Mouse (Mus musculus): ENCODE data around the gene Kank4. TPM values are rescaled to one million over a fixed set of nuclear protein-coding genes. Genes with fewer than 3 reads are reported as not detected.

Kank4 gene
- total and polyA plus RNA-seq, 3 experiments, result not detected

DNA sequence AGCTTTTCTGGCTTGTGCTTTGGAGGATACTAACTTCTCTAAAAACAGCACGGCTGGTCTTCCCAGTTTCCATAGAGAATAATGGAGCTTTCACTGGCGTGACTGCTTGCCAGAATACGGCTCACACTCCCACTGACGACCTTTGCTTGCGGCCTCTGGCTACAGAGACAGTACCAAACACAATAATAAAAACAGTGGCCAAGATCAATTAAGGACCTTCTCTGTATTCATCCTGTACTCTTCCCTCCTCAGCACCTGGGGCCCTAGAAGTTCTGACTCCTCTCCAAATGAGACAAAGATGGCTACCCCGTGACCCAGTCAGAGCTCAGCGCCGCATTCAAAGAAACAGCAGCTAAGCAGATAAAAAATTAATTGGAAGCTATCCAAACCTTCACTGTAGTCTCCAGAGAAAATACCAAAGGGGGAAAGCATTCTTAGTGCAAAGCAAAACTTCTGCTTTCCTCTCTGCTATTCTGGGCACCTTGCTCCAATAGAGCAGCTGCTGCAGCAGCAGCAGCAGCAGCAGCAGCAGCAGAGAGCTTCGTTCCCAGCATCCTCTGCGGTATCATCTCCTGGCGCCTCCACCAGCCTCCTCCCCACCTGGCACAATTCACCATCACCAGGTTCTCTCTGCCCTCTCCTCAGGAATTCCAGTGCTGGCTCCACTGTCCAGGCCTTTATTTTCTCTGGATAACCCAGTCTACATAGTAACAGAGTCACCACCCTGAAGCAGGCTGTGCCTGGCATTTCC, 20.6 kb downstream of the Kank4 start:
- Histone ChIP-seq H3K4me3 (ENCODE audit: control insufficient read depth in 1 of 2, insufficient read depth in 1 of 2, low read depth in 2 of 2, low read length in 2 of 2) (no peak overlapping the region), H3K4me1 (ENCODE audit: control insufficient read depth in 1 of 2, insufficient read depth in 2 of 2, low read length in 2 of 2) (no peaks in the 10 kb centered on the region), H3K9ac (ENCODE audit: control insufficient read depth, low read depth, low read length, poor library complexity, severe bottlenecking) (no peak overlapping the region), H3K36me3 (ENCODE audit: control insufficient read depth in 1 of 2, insufficient read depth in 2 of 2, low read length in 2 of 2) (no peaks in the 10 kb centered on the region), H3K27ac (ENCODE audit: control insufficient read depth, low read depth, low read length) (no peak overlapping the region), H3K9me3 (replicated peaks; ENCODE audit: insufficient read depth, low read length) (no peaks in the 10 kb centered on the region), H3K79me2 (ENCODE audit: control insufficient read depth, insufficient read depth, low read length, poor library complexity) (no peaks in the 10 kb centered on the region), H3K27me3 (ENCODE audit: control insufficient read depth in 1 of 2, insufficient read depth in 2 of 2, low read length in 2 of 2) (no peaks in the 10 kb centered on the region)
- no peak for TF ChIP-seq SMC3 (IDR thresholded peaks at IDR 0.05; ENCODE audit: low read depth, low read length)
- TF ChIP-seq ZC3H11A (IDR thresholded peaks at IDR 0.05; ENCODE audit: low read depth, low read length), result no peak
- TF ChIP-seq JUND (IDR thresholded peaks at IDR 0.05; ENCODE audit: low read depth, low read length), result no peak
- TF ChIP-seq BHLHE40 (IDR thresholded peaks at IDR 0.05; ENCODE audit: borderline replicate concordance, low read depth, low read length), result no peak
- no peak for TF ChIP-seq E2F4 (IDR thresholded peaks at IDR 0.05; ENCODE audit: borderline replicate concordance, low read depth, low read length)
- TF ChIP-seq HCFC1 (IDR thresholded peaks at IDR 0.05; ENCODE audit: low read depth, low read length), result no peak
- no peak for DNase-seq (ENCODE audit: low read depth, low spot score)

DNA sequence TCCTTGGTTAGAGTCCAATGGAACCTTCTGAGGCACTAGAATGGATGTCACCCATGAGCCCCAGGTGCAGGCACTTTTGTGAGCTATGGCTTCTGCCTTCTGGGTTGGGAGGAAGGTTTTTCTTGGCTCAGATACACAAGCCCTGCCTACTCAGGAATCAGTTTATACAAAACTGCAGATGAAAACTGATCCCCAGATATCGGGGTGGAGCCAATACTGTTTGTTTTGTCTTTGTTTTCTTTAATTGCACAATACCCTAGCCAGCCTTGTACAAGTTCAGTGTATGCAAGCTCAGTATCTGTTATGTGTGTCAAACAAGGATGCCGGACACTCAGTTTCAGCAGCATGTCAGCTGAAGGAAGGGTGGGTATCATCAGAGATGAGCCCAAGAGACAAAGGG, 22.1 kb downstream of the Kank4 start:
- TF ChIP-seq HCFC1 (IDR thresholded peaks at IDR 0.05; ENCODE audit: low read depth, low read length) (no peak), POLR2AphosphoS2 (IDR thresholded peaks at IDR 0.05; ENCODE audit: low read length) (no peak), SMC3 (IDR thresholded peaks at IDR 0.05; ENCODE audit: low read depth, low read length) (no peak), RCOR1 (IDR thresholded peaks at IDR 0.05; ENCODE audit: low read depth, low read length) (no peak), GATA1 (IDR thresholded peaks at IDR 0.05; ENCODE audit: low read depth, low read length) (no peak), TBP (IDR thresholded peaks at IDR 0.05; ENCODE audit: low read depth, low read length) (no peak), CHD1 (IDR thresholded peaks at IDR 0.05; ENCODE audit: low read depth, low read length) (no peak), MXI1 (IDR thresholded peaks at IDR 0.05; ENCODE audit: low read depth, low read length) (no peak), ZMIZ1 (IDR thresholded peaks at IDR 0.05; ENCODE audit: low read depth, low read length) (no peak), MAFK (IDR thresholded peaks at IDR 0.05; ENCODE audit: borderline replicate concordance, low read depth, low read length) (no peak), USF1 (IDR thresholded peaks at IDR 0.05; ENCODE audit: low read depth, low read length) (no peak), ETS1 (IDR thresholded peaks at IDR 0.05; ENCODE audit: low read depth, low read length) (no peak), UBTF (IDR thresholded peaks at IDR 0.05; ENCODE audit: borderline replicate concordance, insufficient read depth, low read depth, low read length) (no peak), MYB (IDR thresholded peaks at IDR 0.05; ENCODE audit: low read depth, low read length) (no peak)
- Histone ChIP-seq H3K4me3 (ENCODE audit: control insufficient read depth in 1 of 2, insufficient read depth in 1 of 2, low read depth in 2 of 2, low read length in 2 of 2) (no peak overlapping the region), H3K27me3 (ENCODE audit: control insufficient read depth in 1 of 2, insufficient read depth in 2 of 2, low read length in 2 of 2) (no peaks in the 10 kb centered on the region), H3K27ac (ENCODE audit: control insufficient read depth, low read depth, low read length) (no peak overlapping the region), H3K4me1 (ENCODE audit: control insufficient read depth in 1 of 2, insufficient read depth in 2 of 2, low read length in 2 of 2) (no peaks in the 10 kb centered on the region), H3K79me2 (ENCODE audit: control insufficient read depth, insufficient read depth, low read length, poor library complexity) (no peaks in the 10 kb centered on the region), H3K36me3 (ENCODE audit: control insufficient read depth in 1 of 2, insufficient read depth in 2 of 2, low read length in 2 of 2) (no peaks in the 10 kb centered on the region), H3K9me3 (replicated peaks; ENCODE audit: insufficient read depth, low read length) (no peaks in the 10 kb centered on the region), H3K9ac (ENCODE audit: control insufficient read depth, low read depth, low read length, poor library complexity, severe bottlenecking) (no peak overlapping the region)
- DNase-seq (ENCODE audit: low read depth, low spot score), result no peak
